Mouse (Mus musculus) megakaryocyte, embryonic 14.5 days (primary cell): ENCODE measurements around the gene Ncf2. TPM values are rescaled to one million over a fixed set of nuclear protein-coding genes. Genes with fewer than 3 reads are reported as not detected.
"Not testable (repeated sequence)": the region's sequence is repeated elsewhere in the genome, so short reads cannot be mapped to it uniquely, and the experiment has no call there.

Experiments used
- H3K27me3 ChIP-seq: replicated peaks from 2 replicates; pipeline ENCODE3; 2012; ENCODE audit warnings: inconsistent platforms
- H3K36me3 ChIP-seq: replicated peaks from 2 replicates; pipeline ENCODE3; 2012; ENCODE audit warnings: low read length, inconsistent platforms, mixed read lengths
- H3K4me1 ChIP-seq: 2 replicates; pipeline ENCODE4 v1.6.1; 2012; ENCODE audit warnings: inconsistent platforms
- H3K4me3 ChIP-seq: replicated peaks from 2 replicates; pipeline ENCODE3; 2012; ENCODE audit warnings: moderate library complexity, mild to moderate bottlenecking, inconsistent platforms
- H3K9me3 ChIP-seq: 2 replicates; pipeline ENCODE4 v1.6.1; 2012; ENCODE audit warnings: inconsistent platforms
- FLI1 ChIP-seq: IDR thresholded peaks from 2 replicates; pipeline ENCODE4 v1.6.1; 2012; ENCODE audit warnings: low read length, inconsistent platforms, mixed read lengths
- GATA1 ChIP-seq: IDR thresholded peaks from 3 replicates; pipeline ENCODE4 v1.6.1; 2012; ENCODE audit warnings: mixed read lengths, low read length, inconsistent platforms, borderline replicate concordance
- polyA plus RNA-seq: library from polyadenylated mRNA; stranded (reverse); fragments of >175 nt; gene quantifications from 2 replicates; pipeline ENCODE4 v1.2.3, GENCODE M21; 2012; ENCODE audit warnings: low replicate concordance; ENCODE audit not compliant: insufficient read depth

The Ncf2 gene
- 5.1 and 21.6 TPM in 2 replicates for polyA plus RNA-seq

GRCm38 (mm10) chr1:152799897-152800296 is at the start of gene Ncf2:
Gene Ncf2 (plus strand): TSS chr1:152800194.
- TF ChIP-seq GATA1, result no peak
- TF ChIP-seq FLI1, result no peak
- Histone ChIP-seq H3K27me3 (peaks cover 2% of the 10 kb centered on the region), H3K36me3 (no peaks in the 10 kb centered on the region), H3K4me1 (peaks cover 38% of the 10 kb centered on the region), H3K9me3 (no peaks in the 10 kb centered on the region), H3K4me3 (peak within 1 kb of the TSS; percentile 51)

- Histone ChIP-seq H3K4me1 (0 out of 2 replicates have a peak, but pooled peaks cover 3% of the 10 kb centered on the region), H3K27me3 (peaks cover 29% of the 10 kb centered on the region), H3K9me3 (no peaks in the 10 kb centered on the region), H3K36me3 (no peaks in the 10 kb centered on the region), H3K4me3 (no peak within 1 kb of the TSS)
- no peak for TF ChIP-seq FLI1
- TF ChIP-seq GATA1, result no peak
Measured at GRCm38 (mm10) chr1:152750312-152750965, 49.6 kb upstream of the Ncf2 start, which contains the start of gene Apobec4. Gene Apobec4 (plus strand): TSS chr1:152750551.

- H3K27me3 ChIP-seq, result peaks cover 22% of the 10 kb centered on the region
- no peaks in the 10 kb centered on the region for H3K36me3 ChIP-seq
- H3K4me3 ChIP-seq, result no peak overlapping the region
- TF ChIP-seq GATA1 (no peak), FLI1 (no peak)
- H3K9me3 ChIP-seq, result 0 out of 2 replicates have a peak, but pooled peaks cover 3% of the 10 kb centered on the region
- H3K4me1 ChIP-seq, result peaks cover 11% of the 10 kb centered on the region
Measured at GRCm38 (mm10) chr1:152761791-152762190, 38.2 kb upstream of the Ncf2 start.

GRCm38 (mm10) chr1:152766032-152766772 is 33.8 kb upstream of the Ncf2 start, which contains the start of the genes Rgl1 and Arpc5:
Gene Rgl1 (minus strand): TSS chr1:152766351.
Gene Arpc5 (plus strand): TSS chr1:152766542.
- Histone ChIP-seq H3K4me1 (peaks cover 28% of the 10 kb centered on the region), H3K27me3 (peaks cover 17% of the 10 kb centered on the region), H3K9me3 (no peaks in the 10 kb centered on the region), H3K4me3 (peak within 1 kb of the TSS; percentile 97), H3K36me3 (peaks cover 31% of the 10 kb centered on the region)
- TF ChIP-seq GATA1 (no peak), FLI1 (no peak)

GRCm38 (mm10) chr1:152766804-152767748 is 32.9 kb upstream of the Ncf2 start:
- Histone ChIP-seq H3K4me1 (peaks cover 30% of the 10 kb centered on the region), H3K4me3 (peak overlapping the region; percentile 97)

GRCm38 (mm10) chr1:152767749-152768488 is 32.1 kb upstream of the Ncf2 start:
- H3K4me3 ChIP-seq, result peak overlapping the region; percentile 97
- H3K4me1 ChIP-seq, result peaks cover 38% of the 10 kb centered on the region
- H3K36me3 ChIP-seq, result peaks cover 48% of the 10 kb centered on the region
- TF ChIP-seq GATA1 (no peak), FLI1 (no peak)
- peaks cover 15% of the 10 kb centered on the region for H3K27me3 ChIP-seq
- H3K9me3 ChIP-seq, result no peaks in the 10 kb centered on the region

More at GRCm38 (mm10) chr1:152766804-152767748, 32.9 kb upstream of the Ncf2 start:
- TF ChIP-seq FLI1 (no peak), GATA1 (no peak)
- H3K27me3 ChIP-seq, result peaks cover 15% of the 10 kb centered on the region
- no peaks in the 10 kb centered on the region for H3K9me3 ChIP-seq
- peaks cover 39% of the 10 kb centered on the region for H3K36me3 ChIP-seq

GRCm38 (mm10) chr1:152771016-152771415 is 29.0 kb upstream of the Ncf2 start:
- TF ChIP-seq FLI1, result no peak
- TF ChIP-seq GATA1, result no peak
- Histone ChIP-seq H3K4me1 (peaks cover 47% of the 10 kb centered on the region), H3K27me3 (peaks cover under 1% of the 10 kb centered on the region), H3K9me3 (no peaks in the 10 kb centered on the region), H3K4me3 (no peak overlapping the region), H3K36me3 (peaks cover 73% of the 10 kb centered on the region)

GRCm38 (mm10) chr1:152774601-152775000 is 25.4 kb upstream of the Ncf2 start:
- Histone ChIP-seq H3K4me1 (peaks cover 50% of the 10 kb centered on the region), H3K36me3 (peaks cover 73% of the 10 kb centered on the region)
- H3K27me3 ChIP-seq, H3K9me3 ChIP-seq, H3K4me3 ChIP-seq: not testable (repeated sequence)
